Mouse (Mus musculus) neutrophil, adult 5-6 weeks (primary cell): ENCODE measurements at regions not wholly inside any gene's neighbourhood (a gene's known extent, or its start where the extent isn't known, plus 50 kb on each side); places are given as distances from the start of the nearest gene placed in this dataset.

Source experiments
- ATAC-seq: fragments of 151-379, 151-347 bp; 2 replicates; pipeline ENCODE4 v1.8.0; 2017; ENCODE audit warnings: mild to moderate bottlenecking, moderate TSS enrichment; ENCODE audit not compliant: insufficient number of reproducible peaks, poor library complexity, low FRiP score, severe bottlenecking; ENCODE audit errors: extremely low read depth

GRCm38 (mm10) chr12:82520840-82521239 lies 67.3 kb upstream of the Rgs6 start:
- no peak for ATAC-seq

- peak; percentile 69 for ATAC-seq
These were observed 63.1 kb upstream of the Rgs6 start for GRCm38 (mm10) chr12:82524987-82525386.
